Mouse (Mus musculus) hindbrain, embryonic 10.5 days (tissue): Measurements from ENCODE around the gene Ginm1. TPM values are rescaled to one million over a fixed set of nuclear protein-coding genes. Genes with fewer than 3 reads are reported as not detected.

Experiments used
- DNase-seq: peaks from one replicate; pipeline ENCODE4 v3.0.0-alpha.2; 2017; ENCODE audit warnings: low spot score
- H3K27ac ChIP-seq: fragments of 300-500 bp; sonication (generic); 2 replicates; pipeline ENCODE4 v1.5.1; 2016; ENCODE audit warnings: mild to moderate bottlenecking, moderate library complexity
- H3K27me3 ChIP-seq: fragments of 300-500 bp; sonication (generic); 2 replicates; pipeline ENCODE4 v1.6.1; 2016; ENCODE audit warnings: mild to moderate bottlenecking; ENCODE audit not compliant: poor library complexity, insufficient read depth, severe bottlenecking
- H3K36me3 ChIP-seq: fragments of 300-500 bp; sonication (generic); 2 replicates; pipeline ENCODE4 v1.6.1; 2016; ENCODE audit warnings: mild to moderate bottlenecking, moderate library complexity
- H3K4me1 ChIP-seq: fragments of 300-500 bp; sonication (generic); replicated peaks from 2 replicates; pipeline ENCODE4 v1.6.1; 2016; ENCODE audit warnings: mild to moderate bottlenecking
- H3K4me3 ChIP-seq: fragments of 300-500 bp; sonication (generic); 2 replicates; pipeline ENCODE4 v1.5.1; 2016; ENCODE audit warnings: mild to moderate bottlenecking, moderate library complexity
- H3K9me3 ChIP-seq: fragments of 300-500 bp; sonication (generic); 2 replicates; pipeline ENCODE4 v1.6.1; 2016; ENCODE audit warnings: mild to moderate bottlenecking, moderate library complexity
- WGBS: fragments of 180-500 bp; shearing (Covaris S2); methylation state at CpG from one replicate; pipeline ENCODE4 v1.1.7; 2016; 5-methylcytosine and 5-hydroxymethylcytosine counted together
- polyA plus RNA-seq: library from polyadenylated mRNA; unstranded; fragments of >200 nt; fragmentation: Nextera tagmentation; extraction: Ambion mirVana; gene quantifications from 2 replicates; pipeline ENCODE4 v1.2.1, GENCODE M21; 2016

Ginm1 gene
- polyA plus RNA-seq, 1 experiment from 2014 or later = 50.9 TPM

DNA sequence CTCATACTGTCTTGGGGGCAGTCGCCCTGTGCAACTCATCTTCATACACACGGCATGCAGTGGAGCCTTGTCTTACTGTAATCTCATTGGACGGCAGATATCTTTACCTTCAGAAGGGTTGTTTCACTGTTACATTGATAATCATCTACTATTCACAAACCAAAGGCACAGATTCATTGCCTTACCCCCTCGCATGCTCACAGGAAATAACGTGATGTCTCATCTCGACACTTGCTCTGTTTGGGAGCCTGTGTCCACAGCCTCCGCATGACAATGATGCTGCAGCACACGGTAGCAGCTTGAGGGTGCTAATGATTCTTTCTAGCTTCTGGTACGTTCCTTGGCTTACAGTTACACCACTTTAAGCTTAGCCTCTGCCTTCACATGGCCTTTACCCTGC is 33.5 kb upstream of the Ginm1 start:
- WGBS = 93% methylated on average over 9 of the region's 9 CpGs
- H3K9me3 ChIP-seq = no peaks in the 10 kb centered on the region
- H3K36me3 ChIP-seq = peaks cover 47% of the 10 kb centered on the region
- no peak overlapping the region for H3K4me3 ChIP-seq
- DNase-seq = no peak
- no peaks in the 10 kb centered on the region for H3K27me3 ChIP-seq
- no peak overlapping the region for H3K27ac ChIP-seq
- H3K4me1 ChIP-seq = no peaks in the 10 kb centered on the region

GRCm38 (mm10) chr10:7825281-7825665 is 32.6 kb upstream of the Ginm1 start:
- H3K9me3 ChIP-seq = no peaks in the 10 kb centered on the region
- H3K27me3 ChIP-seq = no peaks in the 10 kb centered on the region
- no peaks in the 10 kb centered on the region for H3K4me1 ChIP-seq
- no peak overlapping the region for H3K27ac ChIP-seq
- H3K4me3 ChIP-seq = no peak overlapping the region
- WGBS = 89% methylated on average over 4 of the region's 4 CpGs
- H3K36me3 ChIP-seq = peaks cover 56% of the 10 kb centered on the region
- no peak for DNase-seq

DNA sequence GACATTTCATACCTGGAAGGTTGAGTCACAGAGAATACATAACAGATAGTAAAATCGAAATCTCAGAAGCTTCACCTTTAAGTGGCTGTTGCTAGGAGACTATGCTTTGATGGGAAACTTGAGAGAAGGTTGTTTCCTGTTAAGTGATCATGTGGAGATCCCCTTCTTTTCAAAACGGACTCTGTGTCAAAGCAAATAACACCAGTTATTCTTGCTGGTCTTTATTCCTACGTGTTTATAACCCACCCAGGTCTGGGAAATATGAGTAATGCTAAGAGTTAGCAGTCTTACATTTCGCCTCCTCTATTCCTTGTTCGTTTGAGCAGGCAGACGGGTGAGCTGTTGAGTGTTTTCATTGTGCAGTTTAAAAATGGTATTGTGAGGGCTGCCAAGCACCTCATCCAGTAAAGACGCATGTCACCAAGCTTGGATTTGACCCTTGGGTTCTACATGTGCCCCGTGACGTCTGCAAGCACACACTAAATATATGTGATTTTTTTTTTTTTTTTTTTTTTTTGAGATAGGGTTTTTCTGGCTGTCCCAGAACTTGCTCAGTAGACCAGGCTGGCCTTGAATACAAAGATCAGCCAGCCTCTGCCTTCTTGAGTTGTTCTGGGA is 32.1 kb upstream of the Ginm1 start:
- Histone ChIP-seq H3K27me3 (no peaks in the 10 kb centered on the region), H3K36me3 (peaks cover 60% of the 10 kb centered on the region), H3K4me1 (no peaks in the 10 kb centered on the region), H3K9me3 (no peaks in the 10 kb centered on the region), H3K4me3 (no peak overlapping the region), H3K27ac (no peak overlapping the region)
- no peak for DNase-seq
- WGBS = 93% methylated on average over 9 of the region's 9 CpGs

DNA sequence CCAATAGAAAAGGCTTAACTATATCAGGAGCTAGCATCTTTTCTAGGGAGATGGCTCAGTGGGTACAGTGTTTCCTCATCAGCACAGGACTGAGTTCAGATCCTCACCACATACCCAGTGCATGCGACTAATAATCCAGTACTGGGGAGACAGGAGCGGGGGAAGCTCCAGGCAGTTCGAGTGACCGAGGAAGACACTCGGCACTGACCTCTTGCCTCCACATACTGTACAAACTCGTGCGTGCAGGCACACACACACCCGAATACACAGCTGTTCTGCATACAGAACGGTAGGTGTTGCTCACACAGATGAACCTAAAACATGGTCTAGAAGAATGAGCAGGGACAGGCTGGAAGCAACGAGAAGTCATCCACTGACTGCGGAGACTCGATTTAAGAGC is 29.4 kb upstream of the Ginm1 start:
- 96% methylated on average over 12 of the region's 12 CpGs for WGBS
- no peak for DNase-seq

GRCm38 (mm10) chr10:7820171-7820570 is 27.5 kb upstream of the Ginm1 start:
- peaks cover 91% of the 10 kb centered on the region for H3K36me3 ChIP-seq
- no peak overlapping the region for H3K4me3 ChIP-seq
- H3K9me3 ChIP-seq = no peaks in the 10 kb centered on the region
- WGBS = 92% methylated on average over 5 of the region's 5 CpGs
- no peaks in the 10 kb centered on the region for H3K4me1 ChIP-seq
- H3K27me3 ChIP-seq = no peaks in the 10 kb centered on the region
- DNase-seq = no peak
- no peak overlapping the region for H3K27ac ChIP-seq

More for the DNA sequence above, 29.4 kb upstream of the Ginm1 start:
- no peaks in the 10 kb centered on the region for H3K27me3 ChIP-seq
- no peaks in the 10 kb centered on the region for H3K9me3 ChIP-seq
- H3K4me1 ChIP-seq = no peaks in the 10 kb centered on the region
- H3K27ac ChIP-seq = no peak overlapping the region
- H3K4me3 ChIP-seq = no peak overlapping the region
- H3K36me3 ChIP-seq = peaks cover 85% of the 10 kb centered on the region

GRCm38 (mm10) chr10:7819603-7820002 is 27.0 kb upstream of the Ginm1 start:
- H3K27ac ChIP-seq = no peak overlapping the region
- peaks cover 92% of the 10 kb centered on the region for H3K36me3 ChIP-seq
- no peak for DNase-seq
- H3K9me3 ChIP-seq = no peaks in the 10 kb centered on the region
- H3K4me1 ChIP-seq = no peaks in the 10 kb centered on the region
- H3K27me3 ChIP-seq = no peaks in the 10 kb centered on the region
- WGBS = 95% methylated on average over 4 of the region's 4 CpGs
- H3K4me3 ChIP-seq = no peak overlapping the region

GRCm38 (mm10) chr10:7819156-7819555 is 26.5 kb upstream of the Ginm1 start:
- Histone ChIP-seq H3K4me1 (no peaks in the 10 kb centered on the region), H3K4me3 (no peak overlapping the region), H3K27ac (no peak overlapping the region), H3K9me3 (no peaks in the 10 kb centered on the region), H3K27me3 (no peaks in the 10 kb centered on the region), H3K36me3 (peaks cover 92% of the 10 kb centered on the region)
- 92% methylated on average over 4 of the region's 4 CpGs for WGBS
- DNase-seq = no peak

- 94% methylated on average over 4 of the region's 4 CpGs for WGBS
- Histone ChIP-seq H3K36me3 (peaks cover 94% of the 10 kb centered on the region), H3K27me3 (no peaks in the 10 kb centered on the region), H3K4me3 (no peak overlapping the region), H3K4me1 (no peaks in the 10 kb centered on the region), H3K9me3 (no peaks in the 10 kb centered on the region), H3K27ac (no peak overlapping the region)
- DNase-seq = no peak
Measured at GRCm38 (mm10) chr10:7818676-7819075, 26.1 kb upstream of the Ginm1 start.

DNA sequence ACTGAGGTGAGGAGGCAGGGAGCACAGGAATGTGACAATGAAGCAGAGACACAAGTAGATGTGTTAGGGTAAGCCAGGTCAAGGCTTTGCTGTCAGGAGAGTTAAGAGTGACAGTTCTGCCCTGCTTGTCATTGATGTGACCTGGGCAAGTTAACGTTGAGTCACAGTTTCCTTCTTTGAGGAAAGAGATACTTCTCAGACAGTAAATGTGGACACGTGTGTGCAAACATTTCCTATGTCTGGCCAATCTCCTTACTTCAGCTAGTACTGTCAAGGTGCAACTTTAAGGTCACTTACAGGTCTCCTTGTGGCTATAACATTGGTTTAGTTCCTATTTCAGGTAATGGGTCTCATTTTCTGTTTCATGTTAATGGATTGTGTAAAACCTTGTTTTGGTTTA is 23.9 kb upstream of the Ginm1 start:
- Histone ChIP-seq H3K27ac (no peak overlapping the region), H3K4me3 (no peak overlapping the region), H3K36me3 (peaks cover 91% of the 10 kb centered on the region), H3K4me1 (no peaks in the 10 kb centered on the region), H3K27me3 (no peaks in the 10 kb centered on the region), H3K9me3 (no peaks in the 10 kb centered on the region)
- no peak for DNase-seq
- 89% methylated on average over 2 of the region's 2 CpGs for WGBS

DNA sequence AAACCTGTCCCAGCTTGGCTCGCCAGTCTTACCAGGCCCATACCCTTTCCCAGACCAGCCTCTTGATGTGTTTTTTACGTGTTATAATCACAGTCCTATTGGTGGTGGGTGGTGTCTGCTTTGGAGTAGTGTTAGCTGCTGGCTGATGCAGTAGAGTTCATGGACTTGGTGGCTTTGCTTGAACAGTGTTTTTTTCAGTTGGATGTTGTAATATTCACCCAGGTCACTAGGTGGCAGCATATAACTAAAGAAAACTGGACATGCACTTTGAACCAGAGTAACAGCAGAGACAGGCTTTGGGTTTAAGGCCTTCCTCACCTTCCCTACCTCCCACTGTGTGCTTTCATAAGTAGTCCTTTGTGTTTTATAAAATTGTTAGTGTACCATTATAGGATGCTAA is 17.3 kb upstream of the Ginm1 start:
- Histone ChIP-seq H3K4me3 (no peak overlapping the region), H3K36me3 (peaks cover 94% of the 10 kb centered on the region), H3K27me3 (no peaks in the 10 kb centered on the region), H3K27ac (no peak overlapping the region), H3K9me3 (no peaks in the 10 kb centered on the region), H3K4me1 (no peaks in the 10 kb centered on the region)
- 50% methylated on average over 2 of the region's 2 CpGs for WGBS
- peak; percentile 13 for DNase-seq

GRCm38 (mm10) chr10:7802519-7803140 is 10.0 kb upstream of the Ginm1 start:
- WGBS = 90% methylated on average over 2 of the region's 2 CpGs

DNA sequence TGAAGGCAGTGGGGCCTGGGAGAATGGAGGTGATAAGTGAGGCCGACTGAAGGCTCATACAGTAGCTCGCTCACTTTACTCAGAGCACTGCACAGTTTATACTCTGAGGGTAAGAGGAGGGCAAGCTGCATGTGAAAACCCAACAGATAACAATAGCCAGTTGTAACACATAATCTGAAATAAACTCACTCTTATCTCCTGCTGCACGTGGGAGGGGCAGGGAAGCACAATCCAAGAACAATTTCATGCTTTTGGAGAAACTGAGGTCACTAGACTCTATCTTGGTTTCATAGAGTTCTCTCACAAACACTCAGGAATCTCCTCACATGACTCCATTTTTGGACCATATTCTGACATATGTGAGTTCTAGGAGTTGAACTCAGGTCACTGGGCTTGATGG is 8.6 kb upstream of the Ginm1 start:
- H3K36me3 ChIP-seq = peaks cover 100% of the 10 kb centered on the region
- H3K4me3 ChIP-seq = no peak overlapping the region
- H3K27ac ChIP-seq = no peak overlapping the region
- 90% methylated on average over 3 of the region's 3 CpGs for WGBS
- no peaks in the 10 kb centered on the region for H3K27me3 ChIP-seq
- no peaks in the 10 kb centered on the region for H3K9me3 ChIP-seq
- DNase-seq = no peak
- H3K4me1 ChIP-seq = no peaks in the 10 kb centered on the region

More at GRCm38 (mm10) chr10:7802519-7803140, 10.0 kb upstream of the Ginm1 start:
- peaks cover 100% of the 10 kb centered on the region for H3K36me3 ChIP-seq
- DNase-seq = no peak
- no peaks in the 10 kb centered on the region for H3K27me3 ChIP-seq
- no peaks in the 10 kb centered on the region for H3K9me3 ChIP-seq
- no peak overlapping the region for H3K4me3 ChIP-seq
- no peak overlapping the region for H3K27ac ChIP-seq
- H3K4me1 ChIP-seq = no peaks in the 10 kb centered on the region

DNA sequence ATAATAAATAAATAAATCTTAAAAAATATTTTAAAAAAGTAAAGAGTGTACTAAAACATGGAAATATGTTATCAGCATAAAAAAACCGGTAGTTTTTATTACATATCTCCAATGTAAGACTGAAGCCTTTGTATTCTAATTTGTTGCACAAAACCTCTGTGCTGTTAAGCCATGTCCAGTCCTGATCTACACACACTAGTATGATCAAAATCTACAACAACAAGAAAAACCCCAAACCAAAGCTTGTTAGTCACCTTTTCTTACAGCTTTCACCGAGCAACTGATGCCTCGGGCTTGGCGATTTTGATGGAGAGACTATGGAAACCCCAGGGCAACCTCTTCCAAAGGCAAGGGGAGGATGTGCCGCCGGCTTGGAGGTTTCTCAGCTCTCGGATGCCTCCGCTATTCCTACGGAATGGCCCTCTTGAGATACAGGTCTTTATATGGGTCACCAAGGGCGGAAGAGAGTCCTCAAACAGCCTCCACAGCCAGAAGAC is 322 bp downstream of the Ginm1 start:
- no peak for DNase-seq
- Histone ChIP-seq H3K27ac (peak overlapping the region; percentile 94), H3K9me3 (no peaks in the 10 kb centered on the region), H3K27me3 (no peaks in the 10 kb centered on the region), H3K4me1 (peaks cover 16% of the 10 kb centered on the region), H3K4me3 (peak overlapping the region; percentile 87), H3K36me3 (peaks cover 40% of the 10 kb centered on the region)
- WGBS = 1% methylated on average over 10 of the region's 10 CpGs
